In genomic region chr10:80390697-80391096, GRCm38 (mm10) we compare ENCODE assay signal across 11 mouse cellular contexts. TPM values are rescaled to one million over a fixed set of nuclear protein-coding genes. Genes with fewer than 3 reads are reported as not detected.
"Had no signal": no experiment of that assay in that cellular context is flagged by ENCODE, and none has a peak within 500 bp of the region (broad histone marks: within the 10 kb centered on the region; RNA-seq: fewer than 3 reads in every experiment).

No protein-coding gene starts in this region.

- H3K4me3 ChIP-seq: layer of hippocampus, adult 2 months; lung, embryonic 15.5 days; megakaryocyte, embryonic 14.5 days had no signal

- H3K4me2 ChIP-seq: liver, embryonic 11.5 days; lung, embryonic 15.5 days; midbrain, embryonic 11.5 days had no signal

- H3K27ac ChIP-seq: kidney, postnatal 0 days; layer of hippocampus, adult 2 months; lung, embryonic 15.5 days; macrophage had no signal

- DNase-seq: lung, postnatal 14 days; right cerebral cortex, postnatal 25 days; thymus, postnatal 36 days had no signal

- H3K9me3 ChIP-seq: lung, embryonic 15.5 days; megakaryocyte, embryonic 14.5 days had no signal

- H3K9ac ChIP-seq: lung, embryonic 15.5 days had no signal

- ATAC-seq: midbrain, embryonic 16.5 days had no signal

- H3K27me3 ChIP-seq: lung, embryonic 15.5 days had no signal

RNA-seq across cellular contexts. Expression of gene Plk5, which starts 34.4 kb away (rescaled TPM):
- polyA plus RNA-seq: macrophage had no signal
